Mouse (Mus musculus) kidney, embryonic 14.5 days (tissue): Measurements from ENCODE around the gene Spout1. TPM values are rescaled to one million over a fixed set of nuclear protein-coding genes. Genes with fewer than 3 reads are reported as not detected.
A peak's percentile ranks its signal among the peaks of the same experiment; 100 is the strongest.
"Not testable (repeated sequence)": the region's sequence is repeated elsewhere in the genome, so short reads cannot be mapped to it uniquely, and the experiment has no call there.

Experiments used
- ATAC-seq: fragments of 200-750 bp; cut with Nextera tagmentation; 2 replicates; pipeline ENCODE4 v1.8.0; 2017; ENCODE audit warnings: moderate number of reproducible peaks, mild to moderate bottlenecking, moderate TSS enrichment, moderate library complexity; ENCODE audit not compliant: low FRiP score, low TSS enrichment
- H3K27ac ChIP-seq: fragments of 300-500 bp; sonication (generic); 2 replicates; pipeline ENCODE4 v1.5.1; 2014; ENCODE audit warnings: low read depth, mild to moderate bottlenecking, low read length, moderate library complexity, mixed read lengths
- H3K27me3 ChIP-seq: fragments of 300-500 bp; sonication (generic); 2 replicates; pipeline ENCODE4 v1.6.1; 2014; ENCODE audit warnings: mild to moderate bottlenecking, low read length; ENCODE audit not compliant: control insufficient read depth, insufficient read depth
- H3K36me3 ChIP-seq: fragments of 300-500 bp; sonication (generic); 2 replicates; pipeline ENCODE4 v1.6.1; 2014; ENCODE audit warnings: low read length, mixed read lengths; ENCODE audit not compliant: control insufficient read depth, insufficient read depth
- H3K4me1 ChIP-seq: fragments of 300-500 bp; sonication (generic); 2 replicates; pipeline ENCODE4 v1.6.1; 2014; ENCODE audit warnings: low read length, mixed read lengths; ENCODE audit not compliant: control insufficient read depth, insufficient read depth
- H3K4me2 ChIP-seq: fragments of 300-500 bp; sonication (generic); replicated peaks from 2 replicates; pipeline ENCODE4 v1.6.1; 2014; ENCODE audit warnings: low read depth, mild to moderate bottlenecking, low read length
- H3K4me3 ChIP-seq: fragments of 300-500 bp; sonication (generic); 2 replicates; pipeline ENCODE4 v1.5.1; 2014; ENCODE audit warnings: mild to moderate bottlenecking, low read length
- H3K9ac ChIP-seq: fragments of 300-500 bp; sonication (generic); 2 replicates; pipeline ENCODE4 v1.6.1; 2014; ENCODE audit warnings: low read depth, mild to moderate bottlenecking, low read length, moderate library complexity
- H3K9me3 ChIP-seq: fragments of 300-500 bp; sonication (generic); 2 replicates; pipeline ENCODE4 v1.6.1; 2016; ENCODE audit warnings: low read length; ENCODE audit not compliant: control insufficient read depth
- WGBS: fragments of 180-500 bp; shearing (Covaris S2); extraction: QIAGEN DNeasy Blood & Tissue Kit; methylation state at CpG from one replicate; pipeline ENCODE4 v1.1.7; 2014; 5-methylcytosine and 5-hydroxymethylcytosine counted together
- polyA plus RNA-seq: library from polyadenylated mRNA; unstranded; fragments of >200 nt; fragmentation: Nextera tagmentation; extraction: Ambion mirVana; gene quantifications from 2 replicates; pipeline ENCODE4 v1.2.1, GENCODE M21; 2014

The Spout1 gene
- polyA plus RNA-seq, 1 experiment from 2014 or later, result 77.0 TPM

DNA sequence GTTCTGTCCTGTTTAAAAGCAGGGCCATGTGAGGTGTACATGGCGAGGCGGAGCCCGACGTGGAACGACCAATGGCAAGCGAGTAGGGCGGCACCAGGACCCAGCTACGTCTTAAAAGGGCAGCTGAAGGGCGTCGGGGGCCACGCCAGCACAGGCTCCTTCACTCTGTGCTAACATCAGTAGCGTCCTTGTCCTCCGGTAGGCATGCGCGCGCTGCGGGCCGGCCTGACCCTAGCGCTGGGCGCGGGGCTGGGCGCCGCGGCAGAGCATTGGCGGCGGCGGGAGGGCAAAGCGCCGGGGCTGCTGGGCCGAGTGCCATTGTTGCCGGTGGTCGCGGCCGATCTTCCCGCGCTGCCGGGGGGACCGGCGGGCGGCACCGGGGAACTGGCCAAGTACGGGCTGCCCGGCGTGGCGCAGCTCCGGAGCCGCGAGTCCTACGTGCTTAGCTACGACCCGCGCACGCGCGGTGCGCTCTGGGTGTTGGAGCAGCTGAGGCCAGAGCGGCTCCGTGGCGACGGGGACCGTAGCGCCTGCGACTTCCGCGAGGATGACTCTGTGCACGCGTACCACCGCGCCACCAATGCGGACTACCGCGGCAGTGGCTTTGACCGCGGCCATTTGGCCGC lies 6.8 kb downstream of the Spout1 start, which contains the start of gene Endog:
Gene Endog (plus strand): TSS at position 123 of the 626 bp plus-strand sequence.
- Histone ChIP-seq H3K9ac (peak within 1 kb of the TSS; percentile 79), H3K4me2 (peak within 1 kb of the TSS; percentile 84), H3K27ac (peak within 1 kb of the TSS; percentile 73), H3K36me3 (peaks cover 39% of the 10 kb centered on the region), H3K4me3 (peak within 1 kb of the TSS; percentile 65), H3K4me1 (no peaks in the 10 kb centered on the region), H3K27me3 (no peaks in the 10 kb centered on the region), H3K9me3 (peaks cover 9% of the 10 kb centered on the region)
- whole genome bisulfite sequencing, result 1% methylated on average over 71 of the region's 75 CpGs
- peak; percentile 91 for ATAC-seq

DNA sequence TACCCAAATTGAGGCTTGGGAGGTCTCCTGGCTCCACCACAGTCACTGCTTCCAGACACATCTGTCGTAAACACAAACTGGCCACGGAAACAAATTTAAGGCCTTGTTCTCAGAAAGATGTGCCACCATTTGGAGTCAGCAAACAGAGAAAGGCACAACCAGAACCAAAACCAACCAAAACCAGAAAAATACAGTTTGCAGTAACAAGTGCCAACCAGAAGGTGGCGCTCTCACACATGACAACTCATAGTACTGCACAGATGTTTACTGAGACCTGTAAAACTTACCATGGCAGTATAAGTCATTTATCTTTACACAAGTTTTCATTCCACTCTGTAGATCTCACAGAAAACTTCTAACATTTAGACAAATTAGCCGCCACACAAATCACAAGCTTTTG lies 11.6 kb downstream of the Spout1 start:
- H3K27me3 ChIP-seq, result no peaks in the 10 kb centered on the region
- no peak overlapping the region for H3K4me3 ChIP-seq
- no peak for ATAC-seq
- peaks cover 15% of the 10 kb centered on the region for H3K9me3 ChIP-seq
- H3K9ac ChIP-seq, result no peak overlapping the region
- H3K4me2 ChIP-seq, result no peak overlapping the region
- H3K27ac ChIP-seq, result no peak overlapping the region
- WGBS, result 57% methylated on average over 4 of the region's 4 CpGs
- H3K36me3 ChIP-seq, result no peaks in the 10 kb centered on the region
- H3K4me1 ChIP-seq, result 0 out of 2 replicates have a peak, but pooled peaks cover 3% of the 10 kb centered on the region

GRCm38 (mm10) chr2:30164340-30164932 lies 13.8 kb downstream of the Spout1 start:
- H3K36me3 ChIP-seq, result no peaks in the 10 kb centered on the region
- WGBS, result 26% methylated on average over 9 of the region's 9 CpGs
- H3K9ac ChIP-seq, result no peak overlapping the region
- no peak overlapping the region for H3K4me2 ChIP-seq
- 0 out of 2 replicates have a peak, but pooled peaks cover 3% of the 10 kb centered on the region for H3K4me1 ChIP-seq
- peak; percentile 65 for ATAC-seq
- H3K27ac ChIP-seq, result no peak overlapping the region
- H3K27me3 ChIP-seq, result no peaks in the 10 kb centered on the region
- peaks cover 15% of the 10 kb centered on the region for H3K9me3 ChIP-seq
- no peak overlapping the region for H3K4me3 ChIP-seq

- H3K4me1 ChIP-seq, result 0 out of 2 replicates have a peak, but pooled peaks cover 3% of the 10 kb centered on the region
- H3K9ac ChIP-seq, result no peak overlapping the region
- no peak for ATAC-seq
- H3K4me3 ChIP-seq, result no peak overlapping the region
- H3K9me3 ChIP-seq, result peaks cover 12% of the 10 kb centered on the region
- no peaks in the 10 kb centered on the region for H3K36me3 ChIP-seq
- no peaks in the 10 kb centered on the region for H3K27me3 ChIP-seq
- no peak overlapping the region for H3K27ac ChIP-seq
- no peak overlapping the region for H3K4me2 ChIP-seq
Measured at GRCm38 (mm10) chr2:30161809-30162208, 16.4 kb downstream of the Spout1 start.

DNA sequence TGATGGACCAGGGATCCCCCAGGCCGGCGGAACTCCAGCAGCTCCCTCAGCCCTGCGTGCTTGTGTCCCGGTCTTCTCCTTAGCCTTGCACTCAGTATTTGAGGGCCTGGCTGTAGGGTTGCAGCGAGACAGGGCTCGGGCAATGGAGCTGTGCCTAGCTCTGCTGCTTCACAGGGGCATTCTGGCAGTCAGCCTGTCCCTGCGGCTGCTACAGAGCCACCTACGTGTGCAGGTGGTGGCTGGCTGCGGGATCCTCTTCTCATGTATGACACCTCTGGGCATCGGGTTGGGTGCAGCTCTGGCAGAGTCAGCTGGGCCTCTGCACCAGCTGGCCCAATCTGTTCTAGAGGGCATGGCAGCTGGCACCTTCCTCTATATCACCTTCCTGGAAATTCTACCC lies 18.4 kb downstream of the Spout1 start:
- not testable (repeated sequence) for H3K9ac ChIP-seq, H3K36me3 ChIP-seq, H3K4me3 ChIP-seq, H3K27me3 ChIP-seq, H3K4me1 ChIP-seq, ATAC-seq, H3K27ac ChIP-seq, H3K9me3 ChIP-seq, H3K4me2 ChIP-seq
- 78% methylated on average over 9 of the region's 10 CpGs for WGBS

- no peak overlapping the region for H3K4me2 ChIP-seq
- ATAC-seq, result no peak
- no peaks in the 10 kb centered on the region for H3K9me3 ChIP-seq
- H3K27me3 ChIP-seq, result no peaks in the 10 kb centered on the region
- no peak overlapping the region for H3K9ac ChIP-seq
- no peak overlapping the region for H3K27ac ChIP-seq
- 62% methylated on average over 8 of the region's 8 CpGs for WGBS
- no peaks in the 10 kb centered on the region for H3K4me1 ChIP-seq
- H3K4me3 ChIP-seq, result no peak overlapping the region
- H3K36me3 ChIP-seq, result peaks cover 37% of the 10 kb centered on the region
Measured at GRCm38 (mm10) chr2:30152616-30153015, 25.6 kb downstream of the Spout1 start.

- no peak overlapping the region for H3K4me2 ChIP-seq
- no peak for ATAC-seq
- H3K36me3 ChIP-seq, result peaks cover 45% of the 10 kb centered on the region
- no peaks in the 10 kb centered on the region for H3K9me3 ChIP-seq
- H3K27ac ChIP-seq, result no peak overlapping the region
- no peaks in the 10 kb centered on the region for H3K27me3 ChIP-seq
- no peak overlapping the region for H3K9ac ChIP-seq
- no peak overlapping the region for H3K4me3 ChIP-seq
- H3K4me1 ChIP-seq, result no peaks in the 10 kb centered on the region
- 86% methylated on average over 11 of the region's 11 CpGs for WGBS
Measured at GRCm38 (mm10) chr2:30151840-30152239, 26.4 kb downstream of the Spout1 start.

- Histone ChIP-seq H3K4me1 (no peaks in the 10 kb centered on the region), H3K4me3 (no peak overlapping the region), H3K27me3 (no peaks in the 10 kb centered on the region), H3K9ac (no peak overlapping the region), H3K4me2 (no peak overlapping the region), H3K27ac (no peak overlapping the region), H3K36me3 (peaks cover 84% of the 10 kb centered on the region), H3K9me3 (no peaks in the 10 kb centered on the region)
- 86% methylated on average over 4 of the region's 4 CpGs for WGBS
- no peak for ATAC-seq
Measured at GRCm38 (mm10) chr2:30147466-30147865, 30.8 kb downstream of the Spout1 start.

DNA sequence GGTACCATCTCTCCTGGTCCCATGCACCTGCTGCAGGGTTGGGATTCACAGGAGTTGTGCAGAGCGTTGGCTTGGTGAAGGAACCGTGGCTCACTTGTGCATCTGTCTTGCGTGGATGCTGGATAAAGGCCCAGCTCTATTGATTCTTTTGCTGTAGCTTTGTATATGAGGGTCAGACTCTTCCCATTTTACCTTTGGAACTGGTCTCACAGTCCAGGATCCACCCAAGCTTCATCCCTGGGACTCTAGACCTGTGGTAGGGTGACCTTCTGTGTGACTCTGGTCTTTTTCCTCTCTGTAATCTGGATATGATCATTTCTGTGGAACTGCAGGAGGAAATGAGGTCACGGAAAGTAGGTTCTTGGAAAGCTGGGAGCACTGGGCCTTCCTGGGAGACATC lies 33.8 kb downstream of the Spout1 start:
- no peak for ATAC-seq
- Histone ChIP-seq H3K4me1 (no peaks in the 10 kb centered on the region), H3K27ac (no peak overlapping the region), H3K4me3 (no peak overlapping the region), H3K36me3 (peaks cover 88% of the 10 kb centered on the region), H3K9ac (no peak overlapping the region), H3K27me3 (no peaks in the 10 kb centered on the region), H3K9me3 (no peaks in the 10 kb centered on the region), H3K4me2 (no peak overlapping the region)
- WGBS, result 96% methylated on average over 4 of the region's 4 CpGs
